Mouse (Mus musculus) ES-Bruce4 (cell line): Measurements from ENCODE around the gene Rest. TPM values are rescaled to one million over a fixed set of nuclear protein-coding genes. Genes with fewer than 3 reads are reported as not detected.

Experiments
- H3K27ac ChIP-seq: 2 replicates; pipeline ENCODE4 v1.5.1; 2012; ENCODE audit warnings: low read length, inconsistent platforms; ENCODE audit not compliant: insufficient read depth
- H3K27me3 ChIP-seq: 2 replicates; pipeline ENCODE4 v1.6.1; 2012; ENCODE audit warnings: mild to moderate bottlenecking, low read length, inconsistent platforms; ENCODE audit not compliant: control insufficient read depth, poor library complexity, insufficient read depth, severe bottlenecking
- H3K36me3 ChIP-seq: 2 replicates; pipeline ENCODE4 v1.6.1; 2012; ENCODE audit warnings: inconsistent platforms, mild to moderate bottlenecking, low read length, moderate library complexity; ENCODE audit not compliant: control insufficient read depth, poor library complexity, insufficient read depth, severe bottlenecking
- H3K4me1 ChIP-seq: one replicate; pipeline ENCODE4 v1.8.1; 2011; ENCODE audit warnings: low read length; ENCODE audit not compliant: control insufficient read depth, insufficient read depth
- H3K4me3 ChIP-seq: 2 replicates; pipeline ENCODE4 v1.5.1; 2011; ENCODE audit warnings: low read depth, mild to moderate bottlenecking, low read length
- H3K9ac ChIP-seq: 2 replicates; pipeline ENCODE4 v1.6.1; 2012; ENCODE audit warnings: low read depth, mild to moderate bottlenecking, inconsistent platforms; ENCODE audit not compliant: poor library complexity, severe bottlenecking
- H3K9me3 ChIP-seq: replicated peaks from 2 replicates; pipeline ENCODE4 v1.6.1; 2012; ENCODE audit warnings: mild to moderate bottlenecking, low read length, inconsistent platforms; ENCODE audit not compliant: control insufficient read depth, poor library complexity, insufficient read depth, severe bottlenecking
- CTCF ChIP-seq: IDR thresholded peaks from one replicate; pipeline ENCODE4 v1.8.1; 2011; ENCODE audit warnings: low read depth, low read length
- EP300 ChIP-seq: IDR thresholded peaks from 2 replicates; pipeline ENCODE4 v1.6.1; 2011; ENCODE audit warnings: low read depth, low read length; ENCODE audit not compliant: insufficient read depth
- POLR2A ChIP-seq: IDR thresholded peaks from one replicate; pipeline ENCODE4 v1.8.1; 2011; ENCODE audit warnings: low read length; ENCODE audit not compliant: insufficient read depth
- polyA plus RNA-seq: library from polyadenylated mRNA; stranded (reverse); fragments of >200 nt; gene quantifications from 2 replicates; pipeline ENCODE4 v1.2.4, GENCODE M21; 2011; ENCODE audit warnings: low read depth; ENCODE audit not compliant: missing spikeins, insufficient read depth, insufficient read length

Rest gene
- polyA plus RNA-seq, 1 experiment, result 115 TPM

- H3K36me3 ChIP-seq, result peaks cover 42% of the 10 kb centered on the region
- H3K9me3 ChIP-seq, result no peaks in the 10 kb centered on the region
- no peaks in the 10 kb centered on the region for H3K4me1 ChIP-seq
- H3K9ac ChIP-seq, result peak overlapping the region; percentile 99
- TF ChIP-seq POLR2A (no peak), EP300 (no peak), CTCF (no peak)
- no peaks in the 10 kb centered on the region for H3K27me3 ChIP-seq
- no peak overlapping the region; the same call in 1 of the 2 replicates for H3K27ac ChIP-seq
- H3K4me3 ChIP-seq, result no peak overlapping the region
These were observed 2.1 kb downstream of the Rest start for GRCm38 (mm10) chr5:77267441-77267840.

GRCm38 (mm10) chr5:77267957-77268624 is 2.8 kb downstream of the Rest start:
- Histone ChIP-seq H3K9me3 (no peaks in the 10 kb centered on the region), H3K4me1 (no peaks in the 10 kb centered on the region), H3K4me3 (peak overlapping the region; percentile 61), H3K27ac (peak overlapping the region; percentile 43), H3K9ac (peak overlapping the region; percentile 99), H3K27me3 (no peaks in the 10 kb centered on the region), H3K36me3 (peaks cover 48% of the 10 kb centered on the region)
- TF ChIP-seq EP300 (no peak), CTCF (no peak), POLR2A (no peak)

DNA sequence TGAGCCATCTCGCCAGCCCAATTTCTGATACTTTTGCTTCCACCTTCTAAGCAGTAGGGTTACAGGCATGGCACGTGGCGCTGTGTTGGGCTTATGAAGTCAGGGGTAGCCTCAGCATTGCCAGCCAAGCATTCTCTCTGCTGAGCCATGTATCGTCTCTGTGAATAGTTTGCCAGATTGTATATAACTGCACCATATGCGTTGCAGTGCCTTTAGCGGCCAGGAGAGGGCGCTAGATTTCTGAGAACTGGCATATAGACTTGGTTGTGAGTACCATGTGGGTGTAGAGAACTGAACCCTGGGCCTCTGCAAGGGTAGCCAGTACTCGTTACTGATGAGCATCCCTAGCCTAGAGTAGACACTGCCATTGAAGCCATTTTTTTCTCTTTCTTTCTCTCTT is 4.1 kb downstream of the Rest start:
- Histone ChIP-seq H3K27me3 (no peaks in the 10 kb centered on the region), H3K4me1 (peaks cover 2% of the 10 kb centered on the region), H3K27ac (no peak overlapping the region), H3K4me3 (peak overlapping the region; percentile 53), H3K9ac (peak overlapping the region; percentile 50; the same call in 1 of the 2 replicates), H3K9me3 (no peaks in the 10 kb centered on the region), H3K36me3 (peaks cover 60% of the 10 kb centered on the region)
- peak; percentile 57 for TF ChIP-seq CTCF
- TF ChIP-seq POLR2A, result no peak

DNA sequence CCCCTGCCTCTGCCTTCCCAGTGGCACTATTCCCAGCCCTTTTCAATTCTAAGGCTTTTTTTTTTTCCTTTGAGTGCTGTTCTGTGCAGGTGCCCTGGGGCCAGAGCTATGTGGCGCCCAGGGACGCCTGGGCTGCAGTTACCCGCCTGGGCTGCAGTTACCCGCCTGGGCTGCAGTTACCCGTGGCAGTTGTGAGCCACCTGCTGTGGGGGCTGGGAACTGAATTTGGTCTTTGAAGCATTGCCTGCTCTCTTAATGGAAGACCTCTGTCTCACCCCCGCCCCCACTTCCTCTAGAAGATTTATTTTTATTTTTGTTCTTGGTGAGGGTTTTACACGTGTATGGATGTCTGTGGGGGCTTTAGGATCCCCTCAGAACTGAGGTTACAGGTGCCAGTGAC is 7.9 kb downstream of the Rest start:
- Histone ChIP-seq H3K27me3 (no peaks in the 10 kb centered on the region), H3K4me1 (peaks cover 3% of the 10 kb centered on the region), H3K4me3 (no peak overlapping the region), H3K36me3 (peaks cover 94% of the 10 kb centered on the region), H3K9ac (0 out of 2 replicates have a peak overlapping the region, but pooled peaks have one; percentile 39), H3K27ac (0 out of 2 replicates have a peak overlapping the region, but pooled peaks have one; percentile 59), H3K9me3 (no peaks in the 10 kb centered on the region)
- TF ChIP-seq POLR2A (no peak), CTCF (no peak), EP300 (no peak)

DNA sequence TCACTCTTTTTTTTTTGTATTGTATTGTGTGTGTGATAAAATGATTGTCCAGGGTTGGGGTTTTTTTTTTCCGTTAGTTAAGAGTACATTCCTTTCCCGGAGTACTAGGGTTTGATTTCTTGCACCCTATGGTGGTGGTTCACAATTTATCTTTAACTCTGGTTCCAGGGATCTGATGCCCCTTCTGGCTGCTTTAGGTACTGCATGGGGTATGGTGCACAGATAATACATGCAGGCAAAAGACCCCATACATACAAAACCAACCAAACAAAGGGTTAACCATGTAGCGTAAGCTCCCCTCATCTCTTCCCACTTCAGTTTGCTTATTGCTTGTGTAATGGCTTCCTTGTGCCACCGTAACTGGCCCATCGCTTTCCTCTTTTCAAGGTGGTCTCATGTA is 10.7 kb downstream of the Rest start:
- no peaks in the 10 kb centered on the region for H3K27me3 ChIP-seq
- no peak for TF ChIP-seq CTCF
- peaks cover 93% of the 10 kb centered on the region for H3K36me3 ChIP-seq
- H3K9me3 ChIP-seq, result no peaks in the 10 kb centered on the region
- H3K9ac ChIP-seq, result no peak overlapping the region
- no peak overlapping the region for H3K4me3 ChIP-seq
- peaks cover 3% of the 10 kb centered on the region for H3K4me1 ChIP-seq
- 0 out of 2 replicates have a peak overlapping the region, but pooled peaks have one; percentile 42 for H3K27ac ChIP-seq

GRCm38 (mm10) chr5:77277204-77277603 is 11.9 kb downstream of the Rest start:
- Histone ChIP-seq H3K27me3 (no peaks in the 10 kb centered on the region), H3K4me1 (peaks cover 3% of the 10 kb centered on the region), H3K36me3 (peaks cover 93% of the 10 kb centered on the region), H3K27ac (no peak overlapping the region), H3K9ac (no peak overlapping the region), H3K4me3 (no peak overlapping the region), H3K9me3 (no peaks in the 10 kb centered on the region)
- TF ChIP-seq CTCF (no peak), EP300 (no peak), POLR2A (no peak)
